Mouse (Mus musculus) frontal cortex, adult (tissue): ENCODE results near the gene Usp49.
"Not testable (repeated sequence)": the region's sequence is repeated elsewhere in the genome, so short reads cannot be mapped to it uniquely, and the experiment has no call there.

Experiments used
- ATAC-seq: cut with Nextera tagmentation; 2 replicates; pipeline ENCODE4 v1.9.2; 2017; ENCODE audit warnings: mild to moderate bottlenecking, moderate library complexity, mixed read lengths; ENCODE audit not compliant: low TSS enrichment

Gene Usp49

DNA sequence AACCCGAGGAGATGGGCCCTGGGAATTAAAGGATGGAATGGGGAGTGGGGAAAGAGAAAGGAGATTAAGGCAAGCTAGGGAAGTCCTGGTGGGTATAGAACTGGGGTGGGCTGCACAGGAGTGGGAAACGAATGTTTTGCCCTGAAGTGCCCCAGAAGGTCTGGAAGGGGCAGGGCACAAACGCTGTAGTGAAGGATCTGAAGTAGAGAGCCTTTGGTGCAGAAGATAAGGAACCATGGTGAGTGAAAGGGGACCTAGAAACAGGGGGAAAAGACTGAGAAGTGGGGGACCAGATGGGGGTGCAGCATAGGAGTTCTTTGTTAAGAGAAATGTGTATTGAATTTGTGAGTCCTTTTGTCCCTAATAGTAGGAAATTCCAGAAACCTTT lies at the start of gene Usp49:
Gene Usp49, plus strand, starts transcription at position 13 of the 388 bp plus-strand sequence.
- no peak for ATAC-seq

DNA sequence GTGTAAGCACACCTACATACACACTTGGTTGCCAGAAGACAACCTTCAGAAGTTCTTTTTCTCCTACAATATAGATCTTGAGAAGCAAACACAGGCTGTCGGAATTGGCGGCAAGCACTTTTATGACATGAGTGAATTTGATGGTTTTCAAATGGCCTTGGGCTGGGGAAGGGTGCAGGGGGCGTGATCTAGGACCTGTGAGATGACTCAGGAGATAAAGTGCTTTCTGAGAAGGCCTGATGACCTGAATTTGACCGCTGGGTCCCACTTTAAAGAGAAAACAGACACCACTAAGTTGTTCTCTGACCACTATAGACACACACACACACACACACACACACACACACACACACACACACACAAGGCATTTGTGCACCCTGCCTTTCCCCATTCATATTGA lies 49.5 kb upstream of the Usp49 start:
- ATAC-seq = no peak

DNA sequence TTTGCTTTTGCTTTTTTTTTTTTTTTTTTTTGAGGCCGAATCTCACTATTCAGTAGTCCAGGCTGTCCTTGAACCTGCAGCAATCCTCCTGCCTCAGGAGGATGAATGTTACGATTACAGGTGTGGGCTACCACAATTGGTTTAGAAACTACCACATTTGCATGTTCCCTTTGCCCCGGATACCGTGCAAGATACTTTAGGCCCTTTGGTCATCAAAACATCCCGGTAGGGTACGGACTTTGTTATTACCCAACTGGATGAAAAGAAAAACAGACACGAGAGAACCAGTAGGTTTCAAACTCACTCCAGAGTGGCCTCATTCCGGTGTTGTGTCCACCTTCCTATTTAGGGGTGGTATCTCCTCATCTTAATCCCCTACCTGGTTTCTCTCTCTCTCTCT lies 42.0 kb upstream of the Usp49 start:
- no peak for ATAC-seq

DNA sequence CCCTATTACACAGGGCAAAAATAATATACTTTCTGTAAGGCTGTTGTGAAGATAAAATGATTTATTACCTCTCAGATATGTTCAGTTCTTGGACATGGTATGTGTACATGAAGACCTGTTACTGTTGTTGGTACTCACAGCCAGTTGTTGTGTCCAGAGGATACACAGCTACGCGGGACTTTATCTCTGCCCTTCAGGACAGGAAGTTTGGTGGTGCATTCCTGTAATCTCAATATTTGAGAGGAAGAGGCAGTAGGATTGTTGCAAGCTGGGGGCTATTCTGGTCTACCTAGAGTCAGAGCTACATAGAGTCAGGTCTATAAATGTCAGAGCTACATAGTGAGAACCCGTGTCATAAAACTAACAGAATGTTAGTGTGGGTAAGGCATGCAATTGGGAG lies 39.4 kb upstream of the Usp49 start:
- ATAC-seq = no peak

DNA sequence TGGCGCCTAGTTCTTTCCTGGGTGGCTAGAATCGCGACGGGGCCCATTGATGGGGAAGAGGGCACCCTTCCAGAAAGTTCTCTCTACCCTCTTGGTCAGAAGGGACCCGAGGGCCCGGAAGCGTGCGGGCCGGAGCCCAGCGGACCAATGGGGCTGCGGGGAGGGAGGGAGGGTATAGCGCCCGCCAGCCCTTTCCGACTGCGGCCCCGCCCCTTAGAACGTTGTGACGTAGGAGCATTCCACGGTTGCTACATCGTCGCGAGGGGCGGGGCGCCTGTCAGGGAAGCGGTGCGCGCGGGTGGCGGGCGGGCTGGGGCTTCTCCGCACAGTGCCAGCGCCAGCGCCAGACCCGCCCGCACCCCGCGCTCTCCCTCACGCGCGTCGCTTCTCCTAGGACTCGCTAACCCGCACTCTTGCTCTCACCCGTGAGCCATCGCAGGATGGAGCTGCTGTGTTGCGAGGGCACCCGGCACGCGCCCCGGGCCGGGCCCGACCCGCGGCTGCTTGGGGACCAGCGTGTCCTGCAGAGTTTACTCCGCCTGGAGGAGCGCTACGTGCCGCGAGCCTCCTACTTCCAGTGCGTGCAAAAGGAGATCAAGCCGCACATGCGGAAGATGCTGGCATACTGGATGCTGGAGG lies 37.2 kb upstream of the Usp49 start:
- ATAC-seq = peak; percentile 87

DNA sequence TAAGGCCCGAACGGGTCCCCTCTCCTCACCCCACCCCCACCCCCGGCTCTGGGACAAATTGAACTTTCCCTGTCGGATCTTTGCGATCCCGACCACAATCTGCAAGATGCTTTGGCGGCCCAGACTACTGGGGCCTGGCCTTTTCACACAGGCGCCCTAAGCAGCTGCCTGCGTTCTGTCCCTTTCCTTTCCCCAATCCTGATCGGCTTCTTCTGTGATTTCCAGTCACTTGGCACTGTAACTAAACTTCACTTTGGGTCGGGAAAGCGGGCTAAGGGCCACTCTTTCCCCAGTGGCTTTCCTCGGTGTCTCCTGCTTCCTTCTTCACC lies 36.7 kb upstream of the Usp49 start:
- no peak; the same call in 1 of the 2 replicates for ATAC-seq

DNA sequence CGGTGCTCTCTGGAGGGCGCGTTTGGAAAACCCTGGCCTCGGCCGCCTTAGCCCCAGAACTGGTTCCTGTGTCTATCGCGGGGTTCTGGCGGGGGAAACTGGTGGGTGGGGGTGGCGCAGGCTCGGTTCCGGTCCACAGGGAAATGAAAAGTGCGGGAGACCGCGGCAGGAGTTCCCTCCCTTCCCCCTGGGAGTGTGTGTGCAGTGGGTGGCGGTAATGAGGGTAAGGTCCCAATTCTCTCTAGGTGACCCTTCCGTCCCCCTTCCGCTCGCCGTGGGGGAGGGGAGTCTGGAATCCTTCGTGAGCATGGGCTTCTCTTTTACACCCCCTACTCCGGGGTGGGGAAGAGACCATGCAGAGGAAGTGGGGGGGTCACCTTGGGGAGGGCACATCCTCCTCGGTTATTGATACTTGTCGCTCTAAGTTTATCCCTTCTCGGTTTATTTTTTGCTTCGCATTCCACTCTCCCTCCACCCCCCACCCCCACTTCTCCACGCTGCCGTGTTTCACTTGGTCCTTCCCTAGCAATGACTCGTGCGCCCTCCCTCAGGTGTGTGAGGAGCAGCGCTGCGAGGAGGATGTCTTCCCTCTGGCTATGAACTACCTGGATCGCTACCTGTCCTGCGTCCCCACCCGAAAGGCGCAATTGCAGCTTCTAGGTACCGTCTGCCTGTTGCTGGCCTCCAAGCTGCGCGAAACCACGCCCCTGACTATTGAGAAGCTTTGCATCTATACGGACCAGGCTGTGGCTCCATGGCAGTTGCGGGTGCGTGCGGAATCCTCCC lies 36.1 kb upstream of the Usp49 start:
- 0 out of 2 replicates have a peak, but pooled peaks have one; percentile 10 for ATAC-seq

DNA sequence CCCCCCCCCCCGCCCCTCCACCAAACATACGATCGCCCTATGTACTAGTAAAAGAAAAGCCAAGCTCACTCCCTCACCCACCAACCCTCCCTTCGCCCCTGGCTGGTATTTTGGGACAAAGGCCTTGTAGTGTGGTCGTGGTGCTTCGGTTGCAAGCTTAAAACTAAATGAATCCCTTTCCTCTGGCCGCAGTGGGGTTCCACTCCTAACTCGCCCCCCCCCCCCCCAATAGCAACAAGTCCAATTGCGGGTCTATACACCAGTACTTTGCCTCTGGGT lies 35.6 kb upstream of the Usp49 start:
- ATAC-seq = no peak

DNA sequence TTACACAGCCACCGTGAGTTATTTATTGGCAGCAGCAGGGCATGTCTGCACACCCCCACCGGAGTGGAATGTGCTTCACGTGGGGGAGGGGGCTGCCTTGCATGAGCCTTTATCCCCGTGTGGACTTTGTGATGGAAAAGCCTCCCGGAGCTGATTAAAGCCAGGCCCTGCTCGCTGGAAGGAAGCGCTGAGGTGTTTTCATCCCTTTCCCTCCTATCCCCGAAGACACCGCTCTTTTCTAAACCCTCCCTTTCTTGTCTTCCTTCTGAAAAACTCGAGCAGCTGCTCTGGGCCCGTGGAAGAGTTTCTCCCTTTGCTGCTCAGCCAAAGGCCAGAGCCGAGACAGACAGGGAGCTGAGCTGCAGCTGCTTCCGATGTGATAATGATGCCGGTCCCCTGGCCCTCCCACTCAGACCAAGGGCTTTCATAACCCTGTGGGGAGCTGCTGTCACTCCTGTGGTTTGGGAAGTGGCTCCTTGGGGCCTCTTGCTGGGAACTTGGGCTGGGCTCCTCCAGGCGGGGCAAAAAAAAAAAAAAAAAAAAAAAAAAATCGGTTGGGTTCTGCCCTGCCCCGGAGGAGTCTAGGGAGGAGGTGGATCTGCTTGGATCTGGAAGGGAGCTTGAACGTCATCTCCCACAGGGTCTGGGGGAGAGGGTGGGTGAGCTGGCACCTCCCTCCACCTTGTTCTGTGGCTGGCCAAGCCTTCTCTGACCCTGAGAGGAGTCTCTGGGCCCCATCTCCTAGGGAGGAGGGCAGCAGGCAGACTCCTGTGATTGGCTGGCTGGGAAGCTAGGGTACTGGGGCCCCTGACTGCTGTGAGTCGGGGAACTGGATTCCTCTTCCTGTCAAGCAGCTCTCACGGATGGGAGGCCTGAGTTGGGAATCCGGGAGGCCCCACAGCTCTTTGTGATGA lies 35.0 kb upstream of the Usp49 start:
- no peak for ATAC-seq

DNA sequence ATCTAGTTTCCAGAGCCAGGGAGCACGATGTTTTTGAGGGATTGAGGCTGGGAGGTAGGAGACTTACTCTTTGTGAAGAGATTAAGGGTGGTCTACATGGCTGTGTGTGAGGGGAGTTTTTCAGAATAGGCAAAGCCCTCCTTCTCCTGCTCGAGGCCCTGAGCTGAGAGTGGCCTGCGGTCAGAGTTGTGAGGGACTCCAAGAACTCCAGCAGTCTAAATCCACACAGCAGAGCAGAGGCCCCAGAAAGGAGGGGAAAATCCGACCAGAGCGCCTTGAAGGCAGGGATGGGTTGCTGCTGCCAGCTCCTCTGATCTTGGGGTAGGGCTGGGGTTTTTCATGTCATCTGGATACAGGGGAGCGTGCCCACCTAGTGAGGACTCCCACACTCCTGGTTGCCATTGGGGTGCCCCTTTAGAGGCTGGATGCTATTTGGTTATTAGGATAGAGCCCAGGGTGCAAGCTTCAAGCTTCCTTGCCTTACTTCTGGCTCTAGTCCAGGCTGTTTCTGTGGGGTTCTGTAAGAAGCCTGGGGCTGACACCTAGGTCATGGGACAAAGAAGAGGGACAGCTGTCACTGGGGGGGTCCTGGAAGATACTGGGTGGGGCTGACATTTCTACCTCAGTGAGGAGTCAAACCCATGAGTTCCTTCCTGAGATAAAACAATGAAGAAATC lies 34.2 kb upstream of the Usp49 start:
- no peak for ATAC-seq

DNA sequence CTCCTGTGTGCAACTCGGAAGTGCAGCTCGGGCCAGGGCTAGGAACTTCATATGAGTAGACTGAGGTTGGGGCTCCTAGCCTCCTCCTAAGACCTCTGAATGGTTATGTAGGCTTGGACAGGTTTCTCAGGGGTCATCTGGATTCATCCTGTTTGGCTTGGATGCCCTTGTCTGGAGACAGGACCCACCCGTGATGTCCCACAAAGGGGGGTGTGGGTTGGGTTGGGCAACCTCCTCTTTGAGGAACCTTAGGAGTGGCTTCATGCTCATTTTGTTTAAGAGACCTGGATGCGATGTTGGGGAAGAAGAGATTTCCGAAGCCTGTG lies 33.7 kb upstream of the Usp49 start:
- ATAC-seq = no peak

DNA sequence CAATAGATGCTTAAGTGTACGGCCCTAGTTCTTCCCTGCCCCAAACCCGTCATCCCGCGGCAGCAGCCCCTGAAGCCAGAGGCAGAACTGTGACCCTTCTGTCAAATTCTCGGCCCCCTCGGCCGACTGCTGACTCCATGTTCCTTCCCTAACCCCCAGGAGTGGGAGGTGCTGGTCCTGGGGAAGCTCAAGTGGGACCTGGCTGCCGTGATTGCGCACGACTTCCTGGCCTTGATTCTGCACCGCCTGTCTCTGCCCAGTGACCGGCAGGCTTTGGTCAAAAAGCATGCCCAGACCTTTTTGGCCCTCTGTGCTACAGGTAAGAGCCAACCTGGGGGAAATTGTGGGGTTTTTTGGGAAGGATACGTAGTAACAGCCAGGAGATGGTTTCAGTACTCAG lies 33.2 kb upstream of the Usp49 start:
- ATAC-seq = no peak

DNA sequence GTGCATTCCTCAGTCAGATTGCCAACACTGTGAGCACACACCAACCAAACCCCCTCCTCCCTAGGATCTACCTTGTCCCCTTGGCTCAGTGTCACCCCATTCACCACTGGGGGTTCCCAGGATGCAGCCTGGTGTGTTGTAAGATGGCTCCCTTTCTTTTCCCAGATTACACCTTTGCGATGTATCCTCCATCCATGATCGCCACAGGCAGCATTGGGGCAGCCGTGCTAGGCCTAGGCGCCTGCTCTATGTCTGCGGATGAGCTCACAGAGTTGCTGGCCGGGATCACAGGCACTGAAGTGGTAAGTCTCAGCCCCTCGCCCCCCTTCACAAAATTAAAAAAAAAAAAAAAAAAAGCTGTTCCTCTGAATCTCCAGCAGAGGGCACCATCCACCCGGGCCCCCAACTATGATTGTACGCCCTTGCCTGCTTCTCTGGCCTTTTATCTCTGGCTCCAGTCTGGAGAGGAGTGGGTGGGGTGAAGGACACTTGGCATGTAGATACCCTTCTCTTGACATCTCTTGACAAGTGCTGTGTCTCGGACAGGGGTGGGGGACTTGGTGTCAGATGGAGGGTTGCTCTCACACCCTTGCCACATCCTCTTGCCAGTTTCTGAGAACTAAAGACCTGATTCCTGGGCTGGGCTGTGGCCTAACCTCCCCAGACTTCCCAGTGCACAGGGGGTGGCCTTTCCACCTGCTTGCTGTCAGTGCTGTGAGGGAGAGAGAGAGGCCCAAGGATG lies 32.5 kb upstream of the Usp49 start:
- ATAC-seq = no peak

DNA sequence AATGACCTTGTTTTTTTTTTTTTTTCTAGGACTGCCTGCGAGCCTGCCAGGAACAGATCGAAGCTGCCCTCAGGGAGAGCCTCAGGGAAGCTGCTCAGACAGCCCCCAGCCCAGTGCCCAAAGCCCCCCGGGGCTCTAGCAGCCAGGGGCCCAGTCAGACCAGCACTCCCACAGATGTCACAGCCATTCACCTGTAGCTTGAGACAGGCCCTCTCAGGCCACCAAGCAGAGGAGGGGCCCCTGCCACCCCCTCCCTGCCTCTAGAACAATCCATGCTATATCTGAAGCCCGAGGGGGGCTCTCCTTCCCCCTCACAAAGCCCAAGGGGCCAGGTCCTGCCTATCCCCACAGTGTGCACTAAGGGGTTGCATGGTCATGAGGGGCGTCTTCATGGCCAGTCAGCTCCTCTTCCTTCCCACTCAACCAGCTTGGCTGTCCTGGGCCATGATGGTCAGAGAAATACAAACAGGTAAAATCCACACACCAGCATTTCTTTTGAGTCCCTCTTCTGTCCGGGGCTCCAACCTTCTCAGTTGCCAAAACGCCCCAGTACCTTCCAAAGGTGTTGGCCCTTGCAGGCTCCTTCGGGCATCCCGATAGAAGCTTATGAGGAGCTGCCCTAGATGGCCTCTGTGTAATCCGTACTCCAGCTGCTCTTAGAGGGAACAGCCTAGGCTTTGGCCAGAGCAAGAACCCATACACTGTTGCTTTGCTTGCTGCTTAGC lies 31.7 kb upstream of the Usp49 start:
- not testable (repeated sequence) for ATAC-seq

DNA sequence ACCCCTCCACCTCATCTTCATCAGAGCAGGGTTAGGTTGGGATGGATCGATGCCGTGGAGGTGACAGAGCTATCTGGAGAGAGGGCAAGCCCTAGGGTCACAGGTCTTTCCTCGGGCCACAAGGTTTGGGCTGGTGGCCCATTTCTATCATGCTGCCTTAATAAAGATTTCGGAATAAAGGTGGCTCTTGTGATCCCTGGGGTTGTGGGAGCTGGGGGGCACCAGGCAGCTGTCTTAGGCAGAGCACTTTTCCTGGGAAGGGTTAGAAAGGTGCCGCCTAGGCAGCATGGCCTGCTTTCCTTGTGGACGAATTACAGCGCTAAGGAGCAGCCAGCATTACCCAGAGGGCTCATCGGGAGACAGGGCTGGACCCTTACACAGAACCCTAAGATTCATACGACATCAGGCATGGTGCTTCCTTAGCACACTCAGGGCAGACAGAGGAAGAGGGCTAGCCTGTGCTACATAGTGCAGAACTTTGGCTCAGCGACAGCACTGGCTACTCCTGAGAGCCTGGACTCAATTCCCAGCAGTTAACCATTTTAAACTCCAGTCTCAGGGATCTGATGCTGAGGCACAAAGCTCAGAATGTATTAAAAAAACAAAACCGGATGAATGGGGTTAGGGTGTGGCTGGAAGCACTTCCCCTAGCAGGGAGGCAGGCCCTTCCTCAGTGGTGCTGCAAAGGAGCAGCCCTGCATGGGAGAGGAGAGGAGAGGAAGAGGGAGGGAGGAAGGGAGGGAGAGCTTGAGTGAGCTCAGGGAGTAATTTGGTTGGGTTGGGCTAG lies 30.8 kb upstream of the Usp49 start:
- no peak for ATAC-seq

DNA sequence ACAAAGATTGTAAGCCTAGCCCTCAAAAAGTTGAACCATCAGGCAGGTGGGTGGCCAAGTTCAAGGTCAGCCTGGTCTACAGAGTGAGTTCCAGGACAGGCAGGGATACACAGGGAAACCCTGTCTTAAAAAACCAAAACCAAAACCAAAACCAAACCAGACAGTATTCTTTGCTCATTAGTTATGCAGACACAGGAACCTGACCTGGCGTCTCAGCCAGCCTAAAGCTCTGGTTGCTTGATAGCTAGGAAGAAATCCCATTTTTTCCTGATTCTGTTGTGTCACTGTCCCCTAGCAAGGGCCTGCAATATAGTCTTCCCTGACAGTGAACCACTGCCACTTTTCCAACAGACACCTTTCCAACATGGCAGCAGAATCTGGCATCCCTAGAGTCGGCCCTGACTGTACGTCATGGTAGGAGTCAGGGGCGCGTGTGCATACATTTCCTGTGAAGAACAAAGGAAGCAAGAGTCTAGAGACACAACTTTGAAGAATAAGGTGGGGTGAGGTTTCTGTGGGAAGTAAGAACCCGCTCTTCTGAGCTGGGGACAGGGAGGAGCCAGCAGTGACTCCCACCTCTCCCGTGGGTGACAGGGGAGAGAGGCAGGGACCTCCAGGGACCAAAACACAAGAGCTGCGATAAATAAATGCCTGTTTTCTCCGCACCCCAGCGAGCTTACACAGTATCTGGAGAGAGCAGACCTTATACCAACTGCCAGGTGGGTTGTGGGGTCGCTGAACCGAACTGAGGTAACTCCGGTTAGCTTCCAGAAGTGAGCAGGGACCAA lies 29.7 kb upstream of the Usp49 start:
- ATAC-seq = no peak

DNA sequence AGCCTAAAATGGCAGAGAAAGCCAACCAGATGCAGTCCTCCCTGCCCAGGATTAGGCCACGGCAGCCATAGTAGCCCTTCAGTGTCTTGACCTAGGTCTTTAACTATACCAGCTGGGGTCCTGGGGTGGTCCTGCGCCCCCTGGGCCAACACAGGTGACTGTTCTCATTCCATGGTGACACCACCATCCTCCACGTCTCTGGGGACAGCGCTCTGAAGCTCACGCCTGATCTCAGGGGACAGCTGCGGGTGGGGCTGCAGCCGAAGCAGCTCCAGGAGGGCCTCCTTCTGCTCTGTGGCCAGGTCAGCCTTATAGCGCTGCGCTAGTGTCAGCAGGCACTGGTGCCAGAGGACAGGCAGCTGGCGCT lies 29.1 kb upstream of the Usp49 start:
- ATAC-seq = no peak

DNA sequence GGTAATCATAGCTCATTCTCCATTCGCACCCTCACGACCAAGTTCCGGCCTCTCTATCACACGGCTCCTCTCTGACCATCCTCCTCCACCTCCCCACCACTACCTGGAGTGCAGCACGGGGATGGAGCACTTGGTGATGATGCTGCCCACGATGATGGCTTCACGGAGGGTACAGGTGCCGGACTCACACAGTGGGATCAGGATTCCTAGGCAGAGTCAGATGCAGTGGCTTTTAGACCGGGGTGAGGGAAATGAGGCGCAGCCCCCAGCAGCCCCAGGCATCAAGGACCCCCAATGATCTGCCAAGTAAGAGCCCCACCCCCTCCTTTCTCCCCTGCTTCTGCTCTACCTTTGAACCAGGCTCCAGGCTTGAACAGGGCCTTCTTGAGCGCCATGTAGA lies 28.2 kb upstream of the Usp49 start:
- ATAC-seq = no peak

DNA sequence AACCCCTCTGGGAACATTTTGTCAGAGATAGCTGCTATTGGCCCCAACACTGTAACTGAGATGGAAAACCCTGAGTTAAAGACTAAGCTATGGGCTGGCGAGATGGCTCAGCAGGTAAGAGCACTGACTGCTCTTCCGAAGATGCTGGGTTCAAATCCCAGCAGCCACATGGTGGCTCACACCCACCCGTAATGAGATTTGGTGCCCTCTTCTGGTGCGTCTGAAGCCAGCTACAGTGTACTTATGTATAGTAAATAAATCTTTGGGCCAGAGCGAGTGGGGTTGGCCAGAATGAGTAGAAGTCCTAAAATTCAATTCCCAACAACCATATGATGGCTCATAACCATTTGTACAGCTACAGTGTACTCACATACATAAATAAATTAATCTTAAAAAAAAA lies 24.3 kb upstream of the Usp49 start:
- ATAC-seq = no peak

DNA sequence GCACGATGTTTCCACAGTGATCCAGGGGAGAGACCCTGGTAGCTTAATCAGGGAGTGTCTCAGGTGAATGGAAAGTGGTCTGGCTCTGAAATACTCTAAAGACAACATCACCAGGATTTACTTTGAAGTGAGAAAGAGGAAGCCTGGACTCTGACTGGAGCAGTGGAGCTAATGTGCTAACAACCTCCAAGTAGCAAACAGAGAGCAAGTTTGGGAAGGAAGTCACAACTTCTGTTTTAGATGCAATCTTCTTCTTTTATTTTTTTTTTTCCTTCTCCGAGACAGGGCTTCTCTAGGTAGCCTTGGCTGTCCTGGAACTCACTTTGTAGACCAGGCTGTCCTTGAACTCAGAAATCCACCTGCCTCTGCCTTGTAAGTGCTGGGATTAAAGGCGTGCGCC lies 21.3 kb upstream of the Usp49 start:
- no peak for ATAC-seq
